Mouse (Mus musculus) adipose tissue, adult 10 weeks (tissue): ENCODE data around the gene Dyrk2. TPM values are rescaled to one million over a fixed set of nuclear protein-coding genes. Genes with fewer than 3 reads are reported as not detected.

ENCODE experiments used
- polyA plus RNA-seq: library from polyadenylated mRNA; stranded (reverse); fragments of 350-450 nt; fragmentation: Illumina TruSeq; extraction: RNeasy Lipid Tissue Mini Kit (QIAGEN cat#74804); gene quantifications from one replicate; pipeline ENCODE4 v1.2.3, GENCODE M21; 2014; ENCODE audit warnings: low read depth, low replicate concordance

The Dyrk2 gene
- 15.2 TPM for polyA plus RNA-seq

DNA sequence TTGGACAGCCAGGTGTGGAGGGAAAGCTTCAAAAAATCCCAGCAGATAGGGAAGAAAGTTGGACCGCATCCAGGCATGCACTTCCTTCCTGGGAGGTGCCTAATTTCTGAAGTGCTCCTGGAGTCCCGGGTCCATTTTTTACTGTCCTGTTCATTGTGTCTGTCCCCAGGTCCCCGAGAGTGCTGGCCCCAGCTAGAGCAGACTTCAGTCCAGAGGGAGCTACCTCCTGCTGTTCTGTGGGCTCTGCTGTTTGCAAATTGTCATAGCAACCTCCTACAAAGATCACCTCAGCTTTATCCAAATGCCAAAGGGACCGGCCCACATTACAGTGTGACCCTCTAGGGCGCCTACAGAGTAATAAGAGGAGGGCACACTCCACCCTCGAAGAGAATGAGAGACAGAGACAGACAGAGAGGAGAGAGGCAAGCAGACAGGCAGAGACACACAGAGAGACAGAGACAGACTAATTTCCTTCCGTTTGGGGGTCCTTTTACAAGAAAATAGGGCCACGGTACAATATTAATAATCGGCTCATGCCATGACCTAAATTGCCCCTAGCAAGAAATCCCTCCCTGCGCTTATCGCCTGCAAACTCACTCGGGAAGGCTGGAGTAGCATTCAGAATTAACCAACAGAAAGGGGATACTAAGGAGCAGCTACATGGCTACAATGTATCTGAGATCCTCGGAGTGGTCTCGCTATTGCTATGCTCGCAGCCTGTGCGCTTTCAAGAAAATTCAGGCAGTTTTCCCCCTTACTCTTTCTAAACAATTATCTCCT lies at the start of gene Dyrk2:
Dyrk2 (minus strand) TSS at position 9 of the 780 bp plus-strand sequence.

